Mouse (Mus musculus): Measurements from ENCODE around the gene Apom. TPM values are rescaled to one million over a fixed set of nuclear protein-coding genes. Genes with fewer than 3 reads are reported as not detected.
A peak's percentile ranks its signal among the peaks of the same experiment; 100 is the strongest.

Apom gene
- total RNA-seq, 2 experiments from 2014 or later, result not detected

GRCm38 (mm10) chr17:35105740-35106389, 26.0 kb downstream of the Apom start:
- intact Hi-C loops (cut with DNase I), result loop anchor here (1.0 kb wide), 1 partner anchor 85 kb away; no protein-coding TSS in a partner anchor
- DNase-seq (ENCODE audit: low spot score in 2 of 2), result no peak

- no peak for DNase-seq (ENCODE audit: low spot score in 2 of 2)
- intact Hi-C loops (cut with DNase I), result no loop called here
Measured at GRCm38 (mm10) chr17:35104754-35105153, 27.1 kb downstream of the Apom start.

GRCm38 (mm10) chr17:35104079-35104478, 27.8 kb downstream of the Apom start:
- intact Hi-C loops (cut with DNase I), result no loop called here
- no peak for DNase-seq (ENCODE audit: low spot score in 2 of 2)

- intact Hi-C loops (cut with DNase I), result no loop called here
- no peak for DNase-seq (ENCODE audit: low spot score in 2 of 2)
Measured at GRCm38 (mm10) chr17:35103221-35103690, 28.6 kb downstream of the Apom start.

- no peak for DNase-seq (ENCODE audit: low spot score in 2 of 2)
- intact Hi-C loops (cut with DNase I), result no loop called here
Measured at GRCm38 (mm10) chr17:35102299-35102698, 29.6 kb downstream of the Apom start.

- no peak for DNase-seq (ENCODE audit: low spot score in 2 of 2)
- intact Hi-C loops (cut with DNase I), result no loop called here
Measured at GRCm38 (mm10) chr17:35101161-35101560, 30.7 kb downstream of the Apom start.

- intact Hi-C loops (cut with DNase I), result no loop called here
- no peak for DNase-seq (ENCODE audit: low spot score in 2 of 2)
Measured at GRCm38 (mm10) chr17:35100196-35100765, 31.6 kb downstream of the Apom start.

- DNase-seq (ENCODE audit: low spot score in 2 of 2), result peak; percentile 59 to 60
- intact Hi-C loops (cut with DNase I), result no loop called here
Measured at GRCm38 (mm10) chr17:35097164-35097655, 34.6 kb downstream of the Apom start.

- no peak for DNase-seq (ENCODE audit: low spot score in 2 of 2)
- intact Hi-C loops (cut with DNase I), result no loop called here
Measured at GRCm38 (mm10) chr17:35096597-35096996, 35.3 kb downstream of the Apom start.

GRCm38 (mm10) chr17:35094475-35095365, 37.1 kb downstream of the Apom start:
- intact Hi-C loops (cut with DNase I), result no loop called here
- DNase-seq (ENCODE audit: low spot score in 2 of 2), result no peak

GRCm38 (mm10) chr17:35092403-35093198, 39.2 kb downstream of the Apom start:
- intact Hi-C loops (cut with DNase I), result no loop called here
- DNase-seq (ENCODE audit: low spot score in 2 of 2), result no peak

GRCm38 (mm10) chr17:35090166-35090932, 41.5 kb downstream of the Apom start:
- intact Hi-C loops (cut with DNase I), result no loop called here
- no peak for DNase-seq (ENCODE audit: low spot score in 2 of 2)

GRCm38 (mm10) chr17:35088825-35089644, 42.8 kb downstream of the Apom start, which contains the start of gene Abhd16a:
Gene Abhd16a (plus strand): TSS chr17:35089263.
- intact Hi-C loops (cut with DNase I), result no loop called here
- peak; percentile 96 for DNase-seq (ENCODE audit: low spot score in 2 of 2)

- intact Hi-C loops (cut with DNase I), result no loop called here
- DNase-seq (ENCODE audit: low spot score in 2 of 2), result no peak
Measured at GRCm38 (mm10) chr17:35088151-35088550, 43.7 kb downstream of the Apom start.

- intact Hi-C loops (cut with DNase I), result no loop called here
- DNase-seq (ENCODE audit: low spot score in 2 of 2), result no peak
Measured at GRCm38 (mm10) chr17:35085208-35085865, 46.5 kb downstream of the Apom start, which contains the start of gene Ly6g6f. Gene Ly6g6f (minus strand): TSS chr17:35085610.

- DNase-seq (ENCODE audit: low spot score in 2 of 2), result no peak
- intact Hi-C loops (cut with DNase I), result no loop called here
Measured at GRCm38 (mm10) chr17:35083929-35084497, 47.8 kb downstream of the Apom start.

Measured in left cerebral cortex, postnatal 36 days (tissue).